Mouse (Mus musculus) hindbrain, embryonic 15.5 days (tissue): ENCODE data around the gene Igsf8. TPM values are rescaled to one million over a fixed set of nuclear protein-coding genes. Genes with fewer than 3 reads are reported as not detected.
A peak's percentile ranks its signal among the peaks of the same experiment; 100 is the strongest.

Source experiments
- ATAC-seq: fragments of 200-750 bp; cut with Nextera tagmentation; 2 replicates; pipeline ENCODE4 v1.8.0; 2017; ENCODE audit warnings: low read depth, moderate number of reproducible peaks, moderate TSS enrichment; ENCODE audit not compliant: low FRiP score
- H3K27ac ChIP-seq: fragments of 300-500 bp; sonication (generic); replicated peaks from 2 replicates; pipeline ENCODE4 v1.5.1; 2015; ENCODE audit warnings: mild to moderate bottlenecking, inconsistent platforms
- H3K27me3 ChIP-seq: fragments of 300-500 bp; sonication (generic); 2 replicates; pipeline ENCODE4 v1.6.1; 2015; ENCODE audit warnings: control low read depth, inconsistent platforms
- H3K36me3 ChIP-seq: fragments of 300-500 bp; sonication (generic); 2 replicates; pipeline ENCODE4 v1.6.1; 2015; ENCODE audit warnings: control low read depth, inconsistent platforms
- H3K4me1 ChIP-seq: fragments of 300-500 bp; sonication (generic); replicated peaks from 2 replicates; pipeline ENCODE4 v1.6.1; 2015; ENCODE audit warnings: control low read depth, inconsistent platforms
- H3K4me2 ChIP-seq: fragments of 300-500 bp; sonication (generic); 2 replicates; pipeline ENCODE4 v1.6.1; 2015; ENCODE audit warnings: moderate library complexity, mild to moderate bottlenecking, inconsistent platforms
- H3K4me3 ChIP-seq: fragments of 300-500 bp; sonication (generic); 2 replicates; pipeline ENCODE4 v1.5.1; 2015; ENCODE audit warnings: mild to moderate bottlenecking, inconsistent platforms
- H3K9ac ChIP-seq: fragments of 300-500 bp; sonication (generic); 2 replicates; pipeline ENCODE4 v1.6.1; 2015; ENCODE audit warnings: inconsistent platforms
- H3K9me3 ChIP-seq: fragments of 300-500 bp; sonication (generic); 2 replicates; pipeline ENCODE4 v1.6.1; 2016; ENCODE audit warnings: control low read depth, inconsistent platforms
- WGBS: fragments of 180-500 bp; shearing (Covaris S2); methylation state at CpG from one replicate; pipeline ENCODE4 v1.1.7; 2015; 5-methylcytosine and 5-hydroxymethylcytosine counted together
- polyA plus RNA-seq: library from polyadenylated mRNA; unstranded; fragments of >200 nt; fragmentation: Nextera tagmentation; extraction: Ambion mirVana; gene quantifications from 2 replicates; pipeline ENCODE4 v1.2.1, GENCODE M21; 2015

The Igsf8 gene
- polyA plus RNA-seq: 75.3 and 79.0 TPM in 2 replicates

- Histone ChIP-seq H3K4me3 (no peak within 1 kb of the TSS), H3K27ac (peak within 1 kb of the TSS; percentile 62), H3K36me3 (no peaks in the 10 kb centered on the region), H3K9ac (no peak within 1 kb of the TSS), H3K4me2 (0 out of 2 replicates have a peak within 1 kb of the TSS, but pooled peaks have one; percentile 1), H3K27me3 (no peaks in the 10 kb centered on the region), H3K9me3 (no peaks in the 10 kb centered on the region), H3K4me1 (peaks cover 5% of the 10 kb centered on the region)
- WGBS: 7% methylated on average over 8 of the region's 8 CpGs
- no peak for ATAC-seq
These were observed at the start of gene Igsf8 for GRCm38 (mm10) chr1:172261477-172262078. Gene Igsf8, plus strand, starts transcription at chr1:172261641.

GRCm38 (mm10) chr1:172212776-172213175, 48.7 kb upstream of the Igsf8 start:
- no peaks in the 10 kb centered on the region for H3K9me3 ChIP-seq
- H3K4me2 ChIP-seq: no peak overlapping the region
- peaks cover 19% of the 10 kb centered on the region for H3K4me1 ChIP-seq
- no peaks in the 10 kb centered on the region for H3K27me3 ChIP-seq
- H3K4me3 ChIP-seq: no peak overlapping the region
- H3K9ac ChIP-seq: no peak overlapping the region
- no peak overlapping the region for H3K27ac ChIP-seq
- no peaks in the 10 kb centered on the region for H3K36me3 ChIP-seq
- WGBS: 55% methylated on average over 5 of the region's 5 CpGs
- ATAC-seq: no peak

GRCm38 (mm10) chr1:172213771-172214170, 47.7 kb upstream of the Igsf8 start:
- Histone ChIP-seq H3K4me1 (peaks cover 26% of the 10 kb centered on the region), H3K27me3 (no peaks in the 10 kb centered on the region), H3K9me3 (no peaks in the 10 kb centered on the region), H3K9ac (no peak overlapping the region), H3K4me2 (no peak overlapping the region), H3K27ac (peak overlapping the region; percentile 16; the same call in 1 of the 2 replicates), H3K4me3 (no peak overlapping the region), H3K36me3 (no peaks in the 10 kb centered on the region)
- 31% methylated on average over 4 of the region's 4 CpGs for WGBS
- no peak for ATAC-seq

GRCm38 (mm10) chr1:172214748-172215147, 46.7 kb upstream of the Igsf8 start:
- no peak overlapping the region for H3K9ac ChIP-seq
- no peak overlapping the region for H3K4me2 ChIP-seq
- H3K36me3 ChIP-seq: no peaks in the 10 kb centered on the region
- H3K27me3 ChIP-seq: no peaks in the 10 kb centered on the region
- ATAC-seq: no peak
- 50% methylated on average over 3 of the region's 3 CpGs for WGBS
- no peak overlapping the region for H3K27ac ChIP-seq
- no peak overlapping the region for H3K4me3 ChIP-seq
- H3K9me3 ChIP-seq: no peaks in the 10 kb centered on the region
- peaks cover 32% of the 10 kb centered on the region for H3K4me1 ChIP-seq

GRCm38 (mm10) chr1:172217148-172217547, 44.3 kb upstream of the Igsf8 start:
- WGBS: 0% methylated on average over 5 of the region's 5 CpGs
- no peak overlapping the region for H3K4me3 ChIP-seq

GRCm38 (mm10) chr1:172218164-172218910, 43.1 kb upstream of the Igsf8 start:
- peaks cover 46% of the 10 kb centered on the region for H3K4me1 ChIP-seq
- H3K4me2 ChIP-seq: no peak overlapping the region
- no peak overlapping the region for H3K27ac ChIP-seq
- H3K27me3 ChIP-seq: no peaks in the 10 kb centered on the region
- no peaks in the 10 kb centered on the region for H3K36me3 ChIP-seq
- no peak overlapping the region for H3K9ac ChIP-seq
- no peak overlapping the region for H3K4me3 ChIP-seq
- H3K9me3 ChIP-seq: no peaks in the 10 kb centered on the region
- 44% methylated on average over 15 of the region's 15 CpGs for WGBS
- no peak for ATAC-seq

More at GRCm38 (mm10) chr1:172217148-172217547, 44.3 kb upstream of the Igsf8 start:
- ATAC-seq: 0 out of 2 replicates have a peak, but pooled peaks have one; percentile 20
- no peaks in the 10 kb centered on the region for H3K9me3 ChIP-seq
- H3K9ac ChIP-seq: no peak overlapping the region
- H3K27ac ChIP-seq: peak overlapping the region; percentile 67
- H3K4me2 ChIP-seq: peak overlapping the region; percentile 38
- H3K4me1 ChIP-seq: peaks cover 52% of the 10 kb centered on the region
- H3K36me3 ChIP-seq: no peaks in the 10 kb centered on the region
- no peaks in the 10 kb centered on the region for H3K27me3 ChIP-seq

GRCm38 (mm10) chr1:172219451-172220406, 41.7 kb upstream of the Igsf8 start, which contains the start of gene Casq1:
Gene Casq1, minus strand, starts transcription at chr1:172219868.
- peaks cover 42% of the 10 kb centered on the region for H3K4me1 ChIP-seq
- H3K9ac ChIP-seq: no peak within 1 kb of the TSS
- no peaks in the 10 kb centered on the region for H3K27me3 ChIP-seq
- ATAC-seq: 0 out of 2 replicates have a peak, but pooled peaks have one; percentile 1
- no peak within 1 kb of the TSS for H3K4me2 ChIP-seq
- H3K36me3 ChIP-seq: no peaks in the 10 kb centered on the region
- no peaks in the 10 kb centered on the region for H3K9me3 ChIP-seq
- peak within 1 kb of the TSS; percentile 9 for H3K27ac ChIP-seq
- 82% methylated on average over 19 of the region's 19 CpGs for WGBS
- no peak within 1 kb of the TSS for H3K4me3 ChIP-seq

- Histone ChIP-seq H3K27ac (peak overlapping the region; percentile 9), H3K27me3 (no peaks in the 10 kb centered on the region), H3K9ac (no peak overlapping the region), H3K4me3 (no peak overlapping the region), H3K9me3 (no peaks in the 10 kb centered on the region), H3K4me2 (no peak overlapping the region), H3K4me1 (peaks cover 42% of the 10 kb centered on the region), H3K36me3 (no peaks in the 10 kb centered on the region)
- peak; percentile 61 for ATAC-seq
- 37% methylated on average over 10 of the region's 10 CpGs for WGBS
These were observed 41.0 kb upstream of the Igsf8 start for GRCm38 (mm10) chr1:172220414-172220813.

GRCm38 (mm10) chr1:172221297-172222063, 40.0 kb upstream of the Igsf8 start:
- Histone ChIP-seq H3K4me1 (peaks cover 42% of the 10 kb centered on the region), H3K36me3 (no peaks in the 10 kb centered on the region), H3K27ac (no peak overlapping the region), H3K4me2 (no peak overlapping the region), H3K4me3 (no peak overlapping the region), H3K9ac (no peak overlapping the region), H3K9me3 (no peaks in the 10 kb centered on the region), H3K27me3 (no peaks in the 10 kb centered on the region)
- 46% methylated on average over 11 of the region's 11 CpGs for WGBS
- ATAC-seq: no peak

GRCm38 (mm10) chr1:172228209-172228608, 33.2 kb upstream of the Igsf8 start:
- Histone ChIP-seq H3K4me1 (no peaks in the 10 kb centered on the region), H3K27me3 (no peaks in the 10 kb centered on the region), H3K9ac (no peak overlapping the region), H3K27ac (no peak overlapping the region), H3K4me2 (no peak overlapping the region), H3K4me3 (no peak overlapping the region), H3K36me3 (no peaks in the 10 kb centered on the region), H3K9me3 (no peaks in the 10 kb centered on the region)
- WGBS: 86% methylated on average over 2 of the region's 2 CpGs
- ATAC-seq: no peak

GRCm38 (mm10) chr1:172229215-172229614, 32.2 kb upstream of the Igsf8 start:
- 93% methylated on average over 1 of the region's 1 CpGs for WGBS
- Histone ChIP-seq H3K4me1 (no peaks in the 10 kb centered on the region), H3K4me2 (no peak overlapping the region), H3K27me3 (no peaks in the 10 kb centered on the region), H3K9ac (no peak overlapping the region), H3K9me3 (no peaks in the 10 kb centered on the region), H3K36me3 (no peaks in the 10 kb centered on the region), H3K4me3 (no peak overlapping the region), H3K27ac (no peak overlapping the region)
- ATAC-seq: no peak
